Mouse (Mus musculus) kidney, adult 11 months (tissue): Measurements from ENCODE around the gene Lgi4.

ENCODE experiments used
- DNase-seq: peaks from one replicate; pipeline ENCODE4 v3.0.0; 2022

Gene Lgi4

GRCm38 (mm10) chr7:31052251-31052635 lies 6.9 kb upstream of the Lgi4 start:
- no peak for DNase-seq

GRCm38 (mm10) chr7:31052636-31053434 lies 6.3 kb upstream of the Lgi4 start:
- no peak for DNase-seq

GRCm38 (mm10) chr7:31053882-31054447 lies 5.2 kb upstream of the Lgi4 start:
- DNase-seq = no peak

GRCm38 (mm10) chr7:31054661-31055320 lies 4.4 kb upstream of the Lgi4 start:
- no peak for DNase-seq

GRCm38 (mm10) chr7:31055354-31055824 lies 3.8 kb upstream of the Lgi4 start:
- DNase-seq = peak; percentile 61

GRCm38 (mm10) chr7:31055883-31056282 lies 3.3 kb upstream of the Lgi4 start:
- DNase-seq = peak; percentile 24

GRCm38 (mm10) chr7:31056448-31056847 lies 2.7 kb upstream of the Lgi4 start:
- no peak for DNase-seq

GRCm38 (mm10) chr7:31057071-31057470 lies 2.1 kb upstream of the Lgi4 start, which contains the start of gene Fxyd1:
Gene Fxyd1, minus strand, starts transcription at chr7:31057199.
- DNase-seq = no peak

GRCm38 (mm10) chr7:31057730-31058129 lies 1.4 kb upstream of the Lgi4 start:
- no peak for DNase-seq

- no peak for DNase-seq
Measured at GRCm38 (mm10) chr7:31058211-31058610, 931 bp upstream of the Lgi4 start.

- no peak for DNase-seq
Measured at GRCm38 (mm10) chr7:31059919-31060620, 928 bp downstream of the Lgi4 start.

GRCm38 (mm10) chr7:31060621-31061010 lies 1.5 kb downstream of the Lgi4 start:
- DNase-seq = no peak

- DNase-seq = no peak
Measured at GRCm38 (mm10) chr7:31063074-31063560, 4.0 kb downstream of the Lgi4 start.

GRCm38 (mm10) chr7:31067836-31068235 lies 8.7 kb downstream of the Lgi4 start:
- no peak for DNase-seq

GRCm38 (mm10) chr7:31069491-31069890 lies 10.3 kb downstream of the Lgi4 start:
- DNase-seq = no peak

GRCm38 (mm10) chr7:31070324-31070723 lies 11.2 kb downstream of the Lgi4 start:
- DNase-seq = no peak

GRCm38 (mm10) chr7:31072326-31072725 lies 13.2 kb downstream of the Lgi4 start:
- DNase-seq = no peak

- no peak for DNase-seq
Measured at GRCm38 (mm10) chr7:31073546-31073945, 14.4 kb downstream of the Lgi4 start.

GRCm38 (mm10) chr7:31074061-31074712 lies 15.0 kb downstream of the Lgi4 start:
- no peak for DNase-seq

GRCm38 (mm10) chr7:31074713-31075069 lies 15.5 kb downstream of the Lgi4 start:
- no peak for DNase-seq

GRCm38 (mm10) chr7:31076492-31076891 lies 17.4 kb downstream of the Lgi4 start, which contains the start of gene Fxyd3:
Gene Fxyd3, minus strand, starts transcription at chr7:31076704.
- DNase-seq = no peak

- DNase-seq = no peak
Measured at GRCm38 (mm10) chr7:31077470-31077869, 18.3 kb downstream of the Lgi4 start.
